Mouse (Mus musculus) heart, embryonic 11.5 days (tissue): ENCODE data around the gene Rpusd3. TPM values are rescaled to one million over a fixed set of nuclear protein-coding genes. Genes with fewer than 3 reads are reported as not detected.

ENCODE experiments used
- ATAC-seq: fragments of 200-750 bp; cut with Nextera tagmentation; replicated peaks from 2 replicates; pipeline ENCODE4 v1.8.0; 2017; ENCODE audit warnings: moderate library complexity; ENCODE audit not compliant: insufficient number of reproducible peaks, low FRiP score, low TSS enrichment
- H3K27ac ChIP-seq: fragments of 300-500 bp; sonication (generic); 2 replicates; pipeline ENCODE4 v1.5.1; 2014; ENCODE audit warnings: mild to moderate bottlenecking, low read depth, low read length
- H3K27me3 ChIP-seq: fragments of 300-500 bp; sonication (generic); 2 replicates; pipeline ENCODE4 v1.6.1; 2014; ENCODE audit warnings: mild to moderate bottlenecking, low read length, mixed read lengths; ENCODE audit not compliant: control insufficient read depth, insufficient read depth
- H3K36me3 ChIP-seq: fragments of 300-500 bp; sonication (generic); 2 replicates; pipeline ENCODE4 v1.6.1; 2014; ENCODE audit warnings: mild to moderate bottlenecking, low read length, moderate library complexity, mixed read lengths; ENCODE audit not compliant: control insufficient read depth, insufficient read depth
- H3K4me1 ChIP-seq: fragments of 300-500 bp; sonication (generic); 2 replicates; pipeline ENCODE4 v1.6.1; 2014; ENCODE audit warnings: low read length; ENCODE audit not compliant: control insufficient read depth, insufficient read depth
- H3K4me2 ChIP-seq: fragments of 300-500 bp; sonication (generic); 2 replicates; pipeline ENCODE4 v1.6.1; 2014; ENCODE audit warnings: mild to moderate bottlenecking, moderate library complexity
- H3K4me3 ChIP-seq: fragments of 300-500 bp; sonication (generic); 2 replicates; pipeline ENCODE4 v1.5.1; 2014; ENCODE audit warnings: low read depth, low read length
- H3K9ac ChIP-seq: fragments of 300-500 bp; sonication (generic); 2 replicates; pipeline ENCODE4 v1.6.1; 2014; ENCODE audit warnings: mild to moderate bottlenecking, low read depth, low read length, moderate library complexity
- H3K9me3 ChIP-seq: fragments of 300-500 bp; sonication (generic); replicated peaks from 2 replicates; pipeline ENCODE4 v1.6.1; 2016; ENCODE audit warnings: low read length; ENCODE audit not compliant: control insufficient read depth
- WGBS: fragments of 180-500 bp; shearing (Covaris S2); extraction: QIAGEN DNeasy Blood & Tissue Kit; methylation state at CpG from one replicate; pipeline ENCODE4 v1.1.7; 2014; ENCODE audit not compliant: insufficient replicate concordance; 5-methylcytosine and 5-hydroxymethylcytosine counted together
- microRNA-seq: library from miRNA; unstranded; fragments of <30 nt; microRNA quantifications from one replicate; pipeline ENCODE4, GENCODE M21; 2016; ENCODE audit warnings: borderline number of aligned reads
- polyA plus RNA-seq: library from polyadenylated mRNA; unstranded; fragments of >200 nt; fragmentation: Nextera tagmentation; extraction: Ambion mirVana; gene quantifications from 2 replicates; pipeline ENCODE4 v1.2.1, GENCODE M21; 2014

The Rpusd3 gene
- polyA plus RNA-seq, 1 experiment from 2014 or later, result 21.2 TPM

- Histone ChIP-seq H3K4me1 (0 out of 2 replicates have a peak, but pooled peaks cover 3% of the 10 kb centered on the region), H3K36me3 (peaks cover 18% of the 10 kb centered on the region), H3K4me3 (no peak overlapping the region), H3K4me2 (no peak overlapping the region), H3K9ac (no peak overlapping the region), H3K9me3 (no peaks in the 10 kb centered on the region), H3K27ac (no peak overlapping the region), H3K27me3 (no peaks in the 10 kb centered on the region)
- ATAC-seq, result no peak
- WGBS, result 79% methylated on average over 4 of the region's 4 CpGs
These were observed 45.6 kb downstream of the Rpusd3 start for GRCm38 (mm10) chr6:113373491-113373890.

DNA sequence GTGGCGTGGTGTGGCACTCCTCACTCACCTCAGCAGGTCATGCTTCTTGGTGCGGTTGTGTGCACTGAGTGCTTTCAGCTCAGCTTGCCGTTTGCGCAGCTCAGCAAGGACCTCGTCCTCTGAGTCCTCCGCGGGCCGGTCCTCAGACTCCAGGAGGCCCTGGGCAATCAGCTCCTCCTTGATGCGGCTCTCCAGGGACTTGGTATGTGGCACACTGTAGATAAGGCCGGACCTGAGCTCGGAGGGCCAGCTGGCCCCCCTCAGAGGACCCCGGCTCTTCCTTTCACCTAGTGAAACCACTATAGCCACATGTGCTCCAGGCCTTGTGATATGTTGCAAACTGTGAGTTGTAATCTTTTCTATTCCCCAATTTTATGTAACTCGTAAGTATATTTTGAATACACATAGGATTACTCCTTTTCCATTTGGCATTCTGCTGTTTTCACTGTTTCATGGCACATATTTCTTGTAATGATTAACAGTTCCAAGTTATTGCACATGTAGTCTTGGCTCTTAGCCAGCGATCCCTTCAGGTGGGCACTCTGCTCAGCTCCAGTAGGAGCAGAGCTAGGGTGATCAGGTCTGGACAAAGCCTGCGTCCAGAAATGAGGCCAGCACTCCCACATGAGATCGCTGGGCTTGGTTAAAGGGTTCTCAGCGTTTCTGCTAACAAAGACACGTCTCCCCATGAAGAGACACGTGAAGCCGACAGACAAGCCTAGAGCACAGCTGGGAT lies 48.8 kb downstream of the Rpusd3 start:
- Histone ChIP-seq H3K9ac (no peak overlapping the region), H3K4me3 (no peak overlapping the region), H3K9me3 (no peaks in the 10 kb centered on the region), H3K4me1 (no peaks in the 10 kb centered on the region), H3K27me3 (no peaks in the 10 kb centered on the region), H3K4me2 (no peak overlapping the region), H3K27ac (no peak overlapping the region), H3K36me3 (peaks cover 18% of the 10 kb centered on the region)
- 87% methylated on average over 20 of the region's 20 CpGs for WGBS
- ATAC-seq, result no peak

DNA sequence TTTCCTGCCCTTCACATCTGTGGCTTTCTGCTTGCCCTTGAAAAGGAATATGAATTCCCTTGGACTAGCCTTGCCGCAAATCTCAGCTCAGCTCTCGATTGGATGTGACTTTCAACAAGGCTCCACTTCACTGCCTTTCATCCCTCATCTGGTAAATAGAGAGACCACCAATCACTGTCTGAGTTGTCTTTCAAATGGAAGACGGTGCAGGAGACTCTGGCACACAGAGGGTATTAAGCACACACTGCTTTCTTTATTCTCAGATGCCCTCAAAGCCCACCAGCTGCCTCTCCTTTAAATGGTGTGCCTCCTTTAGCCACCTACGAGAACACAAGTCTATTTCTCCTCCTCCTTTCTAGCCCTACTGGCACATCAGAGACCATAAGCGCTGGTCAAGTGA lies 50.6 kb downstream of the Rpusd3 start:
- no peak overlapping the region for H3K9ac ChIP-seq
- no peak overlapping the region for H3K27ac ChIP-seq
- WGBS, result 84% methylated on average over 5 of the region's 5 CpGs
- H3K4me3 ChIP-seq, result no peak overlapping the region
- no peaks in the 10 kb centered on the region for H3K4me1 ChIP-seq
- no peaks in the 10 kb centered on the region for H3K27me3 ChIP-seq
- H3K9me3 ChIP-seq, result no peaks in the 10 kb centered on the region
- ATAC-seq, result no peak
- no peak overlapping the region for H3K4me2 ChIP-seq
- peaks cover 18% of the 10 kb centered on the region for H3K36me3 ChIP-seq

DNA sequence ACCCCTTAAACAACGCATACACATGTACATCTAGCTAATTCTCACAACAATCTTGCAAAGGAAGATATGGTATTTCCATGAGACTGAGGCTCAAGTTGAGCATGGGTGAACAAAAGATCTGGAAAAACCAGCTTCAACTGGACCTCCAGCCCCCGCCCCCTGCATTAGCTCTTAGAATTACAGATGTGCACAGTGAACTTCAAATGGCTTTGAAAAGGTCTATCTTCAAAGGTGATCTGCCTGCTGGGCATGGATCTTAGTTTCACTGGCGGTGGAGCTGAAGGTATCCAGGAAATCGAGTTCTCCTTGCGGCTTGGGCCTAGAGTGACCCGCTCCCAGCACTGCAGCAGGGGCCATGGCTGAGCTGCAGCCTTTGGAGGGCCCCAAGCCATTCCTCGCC lies 51.0 kb downstream of the Rpusd3 start:
- Histone ChIP-seq H3K9me3 (no peaks in the 10 kb centered on the region), H3K27me3 (no peaks in the 10 kb centered on the region), H3K9ac (no peak overlapping the region), H3K4me3 (no peak overlapping the region), H3K4me1 (no peaks in the 10 kb centered on the region), H3K4me2 (no peak overlapping the region), H3K27ac (no peak overlapping the region), H3K36me3 (peaks cover 18% of the 10 kb centered on the region)
- WGBS, result 89% methylated on average over 7 of the region's 7 CpGs
- ATAC-seq, result no peak

- no peak for ATAC-seq
- H3K27ac ChIP-seq, result no peak overlapping the region
- WGBS, result 96% methylated on average over 1 of the region's 1 CpGs
- no peaks in the 10 kb centered on the region for H3K27me3 ChIP-seq
- peaks cover 18% of the 10 kb centered on the region for H3K36me3 ChIP-seq
- H3K9ac ChIP-seq, result no peak overlapping the region
- no peaks in the 10 kb centered on the region for H3K9me3 ChIP-seq
- no peaks in the 10 kb centered on the region for H3K4me1 ChIP-seq
- H3K4me2 ChIP-seq, result no peak overlapping the region
- no peak overlapping the region for H3K4me3 ChIP-seq
These were observed 51.6 kb downstream of the Rpusd3 start for GRCm38 (mm10) chr6:113367574-113367973.

DNA sequence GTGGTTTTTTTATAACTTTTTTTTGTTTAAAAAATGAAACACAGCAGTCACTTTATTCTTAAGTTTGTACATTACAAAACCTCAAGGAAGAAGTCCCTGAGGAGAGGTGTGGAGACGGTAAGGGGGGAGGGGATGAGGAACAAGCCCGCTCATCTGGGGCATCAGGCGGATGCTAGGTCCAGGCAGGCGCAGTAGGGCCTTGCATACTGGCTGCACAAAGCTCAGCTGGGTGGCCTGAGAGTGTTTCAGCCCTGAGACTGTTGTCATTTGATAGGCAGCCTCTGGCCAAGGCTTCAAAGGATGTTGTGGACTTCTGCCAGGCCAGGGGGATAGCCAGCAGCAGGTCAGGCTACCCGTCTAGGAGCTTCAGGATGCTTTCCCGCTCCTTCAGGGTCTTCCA lies 52.5 kb downstream of the Rpusd3 start:
- ATAC-seq, result no peak
- Histone ChIP-seq H3K9me3 (no peaks in the 10 kb centered on the region), H3K4me3 (no peak overlapping the region), H3K36me3 (peaks cover 15% of the 10 kb centered on the region), H3K4me1 (no peaks in the 10 kb centered on the region), H3K27me3 (no peaks in the 10 kb centered on the region), H3K4me2 (no peak overlapping the region), H3K9ac (no peak overlapping the region), H3K27ac (no peak overlapping the region)
- WGBS, result 87% methylated on average over 6 of the region's 6 CpGs

Small RNA genes within 50 kb of the gene (microRNA-seq; reads per million reads assigned to microRNA genes)
- not detected for gene Gm24387

Other genes with a start within 250 kb of the Rpusd3 start
- gene Lhfpl4, start 224.0 kb downstream of the Rpusd3 start, polyA plus RNA-seq, result 0.23 and 0.39 TPM in 2 replicates
- gene Mtmr14, start 181.5 kb downstream of the Rpusd3 start, polyA plus RNA-seq, result 24.3 and 28.1 TPM in 2 replicates
- gene Cpne9, start 137.0 kb downstream of the Rpusd3 start, polyA plus RNA-seq, result 0.11 and 0.15 TPM in 2 replicates
- 11.0 and 14.6 TPM in 2 replicates for gene Brpf1, start 112.2 kb downstream of the Rpusd3 start, polyA plus RNA-seq
- gene Ogg1, start 92.4 kb downstream of the Rpusd3 start, polyA plus RNA-seq, result 10.6 and 11.6 TPM in 2 replicates
- 106 and 109 TPM in 2 replicates for gene Camk1, start 75.4 kb downstream of the Rpusd3 start, polyA plus RNA-seq
- gene Tada3, start 41.5 kb downstream of the Rpusd3 start, polyA plus RNA-seq, result 43.3 and 44.8 TPM in 2 replicates
- gene Arpc4, start 41.2 kb downstream of the Rpusd3 start, polyA plus RNA-seq, result 166 and 179 TPM in 2 replicates
- gene Ttll3, start 30.1 kb downstream of the Rpusd3 start, polyA plus RNA-seq, result 1.5 and 2.6 TPM in 2 replicates
- gene Cidec, start 16.4 kb upstream of the Rpusd3 start, polyA plus RNA-seq, result not detected in 2 replicates
- gene Jagn1, start 23.2 kb upstream of the Rpusd3 start, polyA plus RNA-seq, result 58.9 and 65.8 TPM in 2 replicates
- gene Il17re, start 39.1 kb upstream of the Rpusd3 start, polyA plus RNA-seq, result 0.72 TPM in 2 replicates
- 2.6 and 3.1 TPM in 2 replicates for gene Il17rc, start 52.1 kb upstream of the Rpusd3 start, polyA plus RNA-seq
- 31.1 and 37.2 TPM in 2 replicates for gene Creld1, start 64.0 kb upstream of the Rpusd3 start, polyA plus RNA-seq
- gene Prrt3, start 82.6 kb upstream of the Rpusd3 start, polyA plus RNA-seq, result 0.23 and 0.27 TPM in 2 replicates
- 79.5 and 83.4 TPM in 2 replicates for gene Emc3, start 112.3 kb upstream of the Rpusd3 start, polyA plus RNA-seq
- 11.5 and 12.6 TPM in 2 replicates for gene Fancd2, start 112.3 kb upstream of the Rpusd3 start, polyA plus RNA-seq
- 0.41 and 0.57 TPM in 2 replicates for gene Fancd2os, start 181.4 kb upstream of the Rpusd3 start, polyA plus RNA-seq
- 186 and 188 TPM in 2 replicates for gene Brk1, start 185.4 kb upstream of the Rpusd3 start, polyA plus RNA-seq
- gene Vhl, start 204.6 kb upstream of the Rpusd3 start, polyA plus RNA-seq, result 31.2 and 40.9 TPM in 2 replicates
- 6.7 and 7.2 TPM in 2 replicates for gene Irak2, start 219.1 kb upstream of the Rpusd3 start, polyA plus RNA-seq